Mouse (Mus musculus) kidney, adult 2 months (tissue): ENCODE results near the gene Hist1h2af.
"Not testable (repeated sequence)": the region's sequence is repeated elsewhere in the genome, so short reads cannot be mapped to it uniquely, and the experiment has no call there.

ENCODE experiments used
- CTCF ChIP-seq: fragments of 200-500 bp; conservative IDR thresholded peaks from 2 replicates; pipeline ENCODE4 v1.5.1; 2011; ENCODE audit warnings: low read depth, mild to moderate bottlenecking, control low read depth, low read length, moderate library complexity, mixed read lengths; ENCODE audit not compliant: insufficient read depth, insufficient read length
- POLR2A ChIP-seq: fragments of 200-500 bp; IDR thresholded peaks from one replicate; pipeline ENCODE4 v1.6.1; 2011; ENCODE audit warnings: low read depth, low read length, control low read depth

DNA sequence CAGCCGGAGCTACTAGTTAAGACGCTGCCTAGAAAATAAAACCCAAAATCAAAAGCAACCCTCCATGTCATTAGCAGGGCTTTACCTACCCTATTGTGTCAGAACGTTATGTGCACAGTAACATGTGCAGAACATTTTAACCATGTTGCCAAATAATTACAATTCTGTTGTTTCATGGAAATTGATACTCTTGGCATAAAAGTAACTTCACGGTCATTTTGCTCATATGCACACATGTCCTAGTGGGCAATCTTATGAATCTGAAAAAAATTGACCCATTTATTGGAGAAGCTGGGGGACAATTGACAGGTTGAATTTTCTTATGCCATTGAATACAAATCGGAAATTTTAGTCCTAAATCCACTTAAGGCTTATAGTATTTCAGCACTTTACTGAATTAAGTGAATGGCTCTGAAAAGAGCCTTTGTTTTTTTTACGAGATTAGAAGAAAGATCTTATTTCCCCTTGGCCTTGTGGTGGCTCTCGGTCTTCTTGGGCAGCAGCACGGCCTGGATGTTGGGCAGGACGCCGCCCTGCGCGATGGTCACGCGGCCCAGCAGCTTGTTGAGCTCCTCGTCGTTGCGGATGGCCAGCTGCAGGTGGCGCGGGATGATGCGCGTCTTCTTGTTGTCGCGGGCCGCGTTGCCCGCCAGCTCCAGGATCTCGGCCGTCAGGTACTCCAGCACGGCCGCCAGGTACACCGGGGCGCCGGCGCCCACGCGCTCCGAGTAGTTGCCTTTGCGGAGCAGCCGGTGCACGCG is 36.7 kb downstream of the Hist1h2af start:
- TF ChIP-seq CTCF, POLR2A: not testable (repeated sequence)
